Mouse (Mus musculus) brain, embryonic 14.5 days (tissue): ENCODE data around the gene 2010111I01Rik.

Experiments
- CTCF ChIP-seq: fragments of 200-500 bp; IDR thresholded peaks from 2 replicates; pipeline ENCODE4 v1.5.1; 2012; ENCODE audit warnings: inconsistent platforms, mild to moderate bottlenecking, moderate library complexity, borderline replicate concordance; ENCODE audit not compliant: insufficient read depth, insufficient read length; ENCODE audit errors: extremely low read depth
- POLR2A ChIP-seq: fragments of 200-500 bp; IDR thresholded peaks from 2 replicates; pipeline ENCODE4 v1.6.1; 2012; ENCODE audit warnings: mild to moderate bottlenecking, inconsistent platforms, borderline replicate concordance; ENCODE audit not compliant: poor library complexity, insufficient read depth, insufficient read length, severe bottlenecking; ENCODE audit errors: extremely low read depth

DNA sequence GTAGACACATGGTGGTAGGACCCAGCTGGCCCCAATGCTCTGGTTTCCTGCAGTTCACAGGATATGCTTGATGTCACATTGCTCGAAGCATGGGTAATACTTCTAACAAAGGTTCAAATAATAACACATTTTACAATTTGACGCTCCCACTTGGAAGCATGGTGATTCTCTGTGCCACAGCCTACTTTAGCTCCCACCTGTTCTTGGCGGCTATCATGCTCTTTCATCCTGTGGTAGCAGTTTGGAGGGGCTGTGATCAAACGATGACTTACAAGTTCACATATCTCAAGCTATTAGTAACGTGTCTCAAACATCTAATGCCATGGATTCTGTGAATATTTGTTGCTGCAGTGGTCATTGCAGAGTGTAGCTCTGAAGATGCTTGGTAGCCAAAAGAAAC lies 312.6 kb downstream of the 2010111I01Rik start:
- TF ChIP-seq CTCF (no peak), POLR2A (no peak)
